Mouse (Mus musculus) embryonic facial prominence, embryonic 13.5 days (tissue): ENCODE measurements around the gene Arl15. TPM values are rescaled to one million over a fixed set of nuclear protein-coding genes. Genes with fewer than 3 reads are reported as not detected.
A peak's percentile ranks its signal among the peaks of the same experiment; 100 is the strongest.

Experiments used
- ATAC-seq: fragments of 200-750 bp; cut with Nextera tagmentation; 2 replicates; pipeline ENCODE4 v1.8.0; 2017; ENCODE audit warnings: low read depth; ENCODE audit not compliant: insufficient number of reproducible peaks, insufficient read depth, low FRiP score, low TSS enrichment
- H3K27ac ChIP-seq: fragments of 300-500 bp; sonication (generic); 2 replicates; pipeline ENCODE4 v1.5.1; 2015; ENCODE audit warnings: moderate library complexity, mild to moderate bottlenecking, inconsistent platforms
- H3K27me3 ChIP-seq: fragments of 300-500 bp; sonication (generic); 2 replicates; pipeline ENCODE4 v1.6.1; 2015; ENCODE audit warnings: mild to moderate bottlenecking, inconsistent platforms
- H3K36me3 ChIP-seq: fragments of 300-500 bp; sonication (generic); 2 replicates; pipeline ENCODE4 v1.6.1; 2015; ENCODE audit warnings: mild to moderate bottlenecking, inconsistent platforms
- H3K4me1 ChIP-seq: fragments of 300-500 bp; sonication (generic); 2 replicates; pipeline ENCODE4 v1.6.1; 2015; ENCODE audit warnings: inconsistent platforms
- H3K4me2 ChIP-seq: fragments of 300-500 bp; sonication (generic); 2 replicates; pipeline ENCODE4 v1.6.1; 2015; ENCODE audit warnings: moderate library complexity, mild to moderate bottlenecking, inconsistent platforms
- H3K4me3 ChIP-seq: fragments of 300-500 bp; sonication (generic); 2 replicates; pipeline ENCODE4 v1.5.1; 2015; ENCODE audit warnings: mild to moderate bottlenecking, inconsistent platforms
- H3K9ac ChIP-seq: fragments of 300-500 bp; sonication (generic); 2 replicates; pipeline ENCODE4 v1.6.1; 2015; ENCODE audit warnings: mild to moderate bottlenecking, inconsistent platforms
- H3K9me3 ChIP-seq: fragments of 300-500 bp; sonication (generic); 2 replicates; pipeline ENCODE4 v1.6.1; 2016; ENCODE audit warnings: inconsistent platforms
- WGBS: fragments of 180-500 bp; shearing (Covaris S2); methylation state at CpG from one replicate; pipeline ENCODE4 v1.1.7; 2015; ENCODE audit warnings: mixed read lengths; 5-methylcytosine and 5-hydroxymethylcytosine counted together
- polyA plus RNA-seq: library from polyadenylated mRNA; unstranded; fragments of >200 nt; fragmentation: Nextera tagmentation; extraction: Ambion mirVana; gene quantifications from 2 replicates; pipeline ENCODE4 v1.2.1, GENCODE M21; 2015

Arl15 gene
- polyA plus RNA-seq, 1 experiment from 2014 or later = 16.5 TPM

DNA sequence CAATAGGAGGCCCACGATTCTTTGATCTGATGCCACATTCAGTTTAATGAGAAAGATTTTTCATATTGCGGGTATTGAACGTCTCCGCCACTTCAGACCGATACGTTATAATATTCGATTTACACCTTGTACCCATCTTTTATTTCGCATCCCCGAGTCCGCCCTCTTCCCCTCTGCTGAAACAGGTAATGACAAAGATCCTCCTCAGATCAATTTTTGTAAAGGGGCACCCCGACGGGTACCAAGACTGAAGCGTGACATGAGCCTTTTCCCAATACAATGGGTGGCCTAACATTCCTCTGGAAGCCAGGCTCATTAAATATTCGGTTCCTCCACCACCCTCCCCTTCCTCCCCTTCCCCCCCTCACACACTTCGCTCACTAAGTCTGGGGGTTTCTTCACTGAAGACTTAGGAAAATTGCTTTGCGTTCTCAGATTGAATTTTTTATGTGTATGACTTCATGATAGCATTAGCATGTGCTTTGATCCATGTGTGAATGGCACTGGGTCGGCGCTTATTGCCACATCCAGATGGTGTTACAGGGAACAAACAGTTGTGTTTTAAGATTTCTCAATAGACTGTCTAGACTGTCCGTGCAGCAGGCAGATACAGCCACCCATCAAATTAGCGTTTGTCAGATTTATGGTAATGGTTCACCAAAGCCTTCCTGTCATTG lies 85.5 kb downstream of the Arl15 start:
- peaks cover 20% of the 10 kb centered on the region for H3K4me1 ChIP-seq
- 0 out of 2 replicates have a peak, but pooled peaks have one; percentile 20 for ATAC-seq
- H3K4me2 ChIP-seq = no peak overlapping the region
- H3K36me3 ChIP-seq = no peaks in the 10 kb centered on the region
- H3K27me3 ChIP-seq = no peaks in the 10 kb centered on the region; the same call in 1 of the 2 replicates
- H3K9ac ChIP-seq = no peak overlapping the region
- no peak overlapping the region for H3K4me3 ChIP-seq
- H3K9me3 ChIP-seq = no peaks in the 10 kb centered on the region
- no peak overlapping the region for H3K27ac ChIP-seq
- 37% methylated on average over 20 of the region's 20 CpGs for WGBS

DNA sequence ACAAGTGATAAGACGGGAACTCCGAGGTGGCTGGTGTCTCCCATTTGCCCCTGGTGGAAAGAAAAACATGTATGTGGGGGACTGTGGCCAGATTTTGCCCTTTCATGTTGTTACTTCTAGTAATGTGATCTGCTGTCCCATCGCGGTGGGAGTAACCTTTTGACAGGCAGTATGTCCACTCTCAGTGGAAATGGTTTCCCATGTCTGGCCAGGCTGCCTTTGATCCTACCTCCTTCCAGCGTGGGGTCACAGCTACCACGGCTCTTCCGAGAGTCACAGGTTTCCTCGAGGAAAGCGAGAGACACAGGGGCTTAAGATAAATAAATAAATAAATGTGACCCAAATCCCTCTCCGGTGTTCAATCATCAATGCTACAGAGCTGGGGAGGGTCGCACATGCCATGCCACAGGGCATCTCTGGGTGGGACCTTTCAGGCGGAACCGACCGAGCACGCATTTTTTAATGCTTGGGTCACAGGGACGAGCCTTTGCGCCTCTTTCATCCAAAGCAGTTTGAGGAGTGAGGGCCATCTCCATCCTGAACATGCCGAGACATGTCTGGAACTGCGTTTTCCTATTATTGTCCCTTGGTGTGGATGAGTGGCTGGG lies 86.4 kb downstream of the Arl15 start:
- Histone ChIP-seq H3K4me3 (no peak overlapping the region), H3K4me2 (0 out of 2 replicates have a peak overlapping the region, but pooled peaks have one; percentile 7), H3K9me3 (no peaks in the 10 kb centered on the region)

DNA sequence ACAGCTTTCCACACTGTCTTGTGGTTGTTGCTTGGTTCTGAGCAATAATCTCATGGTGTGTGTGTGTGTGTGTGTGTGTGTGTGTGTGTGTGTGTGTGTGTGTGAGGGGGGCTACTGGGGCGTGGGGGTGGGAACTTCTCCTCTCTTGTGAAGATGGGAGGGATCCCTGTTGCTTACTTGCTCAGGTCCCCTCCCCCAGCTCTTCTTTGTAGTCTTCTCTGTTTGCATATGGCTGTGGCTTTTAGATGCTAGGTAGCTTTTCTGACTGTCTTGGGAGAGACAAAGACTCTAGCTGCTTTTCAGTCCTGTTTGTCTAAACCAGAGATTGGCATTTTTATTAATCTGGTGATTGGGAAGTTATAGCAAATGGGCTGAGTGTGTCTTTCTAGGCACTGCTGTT lies 88.7 kb downstream of the Arl15 start:
- no peak overlapping the region for H3K27ac ChIP-seq
- no peaks in the 10 kb centered on the region; the same call in 1 of the 2 replicates for H3K27me3 ChIP-seq
- no peak overlapping the region for H3K4me3 ChIP-seq
- 43% methylated on average over 1 of the region's 1 CpGs for WGBS
- H3K36me3 ChIP-seq = no peaks in the 10 kb centered on the region
- no peak overlapping the region for H3K9ac ChIP-seq
- no peak overlapping the region for H3K4me2 ChIP-seq
- H3K4me1 ChIP-seq = peaks cover 29% of the 10 kb centered on the region
- no peaks in the 10 kb centered on the region for H3K9me3 ChIP-seq
- no peak for ATAC-seq

More for the DNA sequence above, 86.4 kb downstream of the Arl15 start:
- WGBS = 31% methylated on average over 19 of the region's 19 CpGs
- no peak overlapping the region for H3K27ac ChIP-seq
- H3K27me3 ChIP-seq = no peaks in the 10 kb centered on the region; the same call in 1 of the 2 replicates
- H3K4me1 ChIP-seq = peaks cover 20% of the 10 kb centered on the region
- no peak for ATAC-seq
- no peak overlapping the region for H3K9ac ChIP-seq
- no peaks in the 10 kb centered on the region for H3K36me3 ChIP-seq

- WGBS = 62% methylated on average over 6 of the region's 6 CpGs
- Histone ChIP-seq H3K27ac (no peak overlapping the region), H3K4me1 (peaks cover 26% of the 10 kb centered on the region), H3K9me3 (no peaks in the 10 kb centered on the region), H3K36me3 (no peaks in the 10 kb centered on the region), H3K4me2 (no peak overlapping the region), H3K4me3 (no peak overlapping the region), H3K27me3 (no peaks in the 10 kb centered on the region), H3K9ac (no peak overlapping the region)
- ATAC-seq = no peak
Measured at GRCm38 (mm10) chr13:113887090-113887489, 92.8 kb downstream of the Arl15 start.

DNA sequence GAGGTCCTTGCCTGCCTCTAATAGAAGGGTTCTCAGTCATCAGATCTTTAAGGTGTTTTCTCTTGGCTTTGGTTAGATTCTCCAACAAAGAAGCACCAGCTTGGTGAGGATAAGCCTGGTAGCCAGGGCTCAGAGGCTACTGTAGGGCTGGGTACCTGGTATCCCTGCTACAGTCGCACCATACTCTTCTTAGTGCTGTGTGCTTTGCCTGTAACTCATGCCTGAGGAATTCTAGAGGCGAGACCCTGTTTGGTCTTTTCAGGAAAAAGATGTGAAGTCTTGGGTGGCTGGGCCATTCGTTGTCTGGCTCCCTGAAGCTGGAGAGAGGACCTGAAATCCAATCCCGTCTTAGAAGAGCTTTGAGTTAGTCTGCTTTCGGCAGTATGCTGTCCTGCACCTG lies 93.8 kb downstream of the Arl15 start:
- no peak for ATAC-seq
- WGBS = 52% methylated on average over 5 of the region's 5 CpGs

GRCm38 (mm10) chr13:113888704-113889103 lies 94.4 kb downstream of the Arl15 start:
- Histone ChIP-seq H3K4me1 (peaks cover 26% of the 10 kb centered on the region), H3K4me2 (0 out of 2 replicates have a peak overlapping the region, but pooled peaks have one; percentile 4), H3K9me3 (no peaks in the 10 kb centered on the region), H3K36me3 (no peaks in the 10 kb centered on the region), H3K27ac (no peak overlapping the region), H3K4me3 (no peak overlapping the region), H3K9ac (no peak overlapping the region), H3K27me3 (no peaks in the 10 kb centered on the region)
- 46% methylated on average over 16 of the region's 16 CpGs for WGBS
- ATAC-seq = no peak

More for the DNA sequence above, 93.8 kb downstream of the Arl15 start:
- H3K4me1 ChIP-seq = peaks cover 26% of the 10 kb centered on the region
- no peak overlapping the region for H3K4me2 ChIP-seq
- no peak overlapping the region for H3K4me3 ChIP-seq
- H3K9me3 ChIP-seq = no peaks in the 10 kb centered on the region
- no peaks in the 10 kb centered on the region for H3K27me3 ChIP-seq
- no peaks in the 10 kb centered on the region for H3K36me3 ChIP-seq
- no peak overlapping the region; the same call in 1 of the 2 replicates for H3K27ac ChIP-seq
- H3K9ac ChIP-seq = no peak overlapping the region

- no peaks in the 10 kb centered on the region for H3K27me3 ChIP-seq
- 73% methylated on average over 24 of the region's 24 CpGs for whole genome bisulfite sequencing
- H3K4me2 ChIP-seq = no peak overlapping the region
- no peaks in the 10 kb centered on the region for H3K9me3 ChIP-seq
- H3K9ac ChIP-seq = no peak overlapping the region
- H3K27ac ChIP-seq = no peak overlapping the region
- no peak overlapping the region for H3K4me3 ChIP-seq
- ATAC-seq = no peak
- H3K4me1 ChIP-seq = peaks cover 26% of the 10 kb centered on the region
- H3K36me3 ChIP-seq = no peaks in the 10 kb centered on the region
Measured at GRCm38 (mm10) chr13:113889140-113890055, 95.1 kb downstream of the Arl15 start.

GRCm38 (mm10) chr13:113896684-113897083 lies 102.4 kb downstream of the Arl15 start:
- ATAC-seq = peak; percentile 65
- peak overlapping the region; percentile 16 for H3K4me2 ChIP-seq
- H3K36me3 ChIP-seq = no peaks in the 10 kb centered on the region
- H3K4me1 ChIP-seq = peaks cover 15% of the 10 kb centered on the region
- no peak overlapping the region for H3K9ac ChIP-seq
- WGBS = 52% methylated on average over 10 of the region's 10 CpGs
- no peak overlapping the region for H3K4me3 ChIP-seq
- peak overlapping the region; percentile 66 for H3K27ac ChIP-seq
- H3K9me3 ChIP-seq = no peaks in the 10 kb centered on the region
- H3K27me3 ChIP-seq = no peaks in the 10 kb centered on the region

DNA sequence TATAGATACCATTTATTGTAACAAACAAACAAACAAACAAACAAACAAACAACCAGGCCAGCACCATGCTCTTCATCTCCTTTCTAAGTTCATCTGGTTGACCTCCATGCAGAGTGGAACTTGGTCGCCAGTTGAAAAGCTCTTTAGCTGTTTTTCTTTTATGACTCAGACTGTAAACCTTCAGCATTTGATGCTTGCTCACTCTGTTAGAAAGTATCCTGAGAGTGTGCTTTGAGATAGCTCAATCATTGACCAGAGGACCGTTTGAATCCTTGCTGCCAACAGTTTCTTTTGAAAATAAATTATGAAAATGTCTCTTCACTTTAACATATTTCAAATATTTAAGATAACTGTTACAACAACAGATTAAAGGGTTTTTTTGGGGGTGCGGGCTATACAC lies 103.2 kb downstream of the Arl15 start:
- Histone ChIP-seq H3K4me1 (peaks cover 15% of the 10 kb centered on the region), H3K4me2 (no peak overlapping the region), H3K27ac (no peak overlapping the region), H3K27me3 (no peaks in the 10 kb centered on the region), H3K36me3 (no peaks in the 10 kb centered on the region), H3K4me3 (no peak overlapping the region), H3K9me3 (no peaks in the 10 kb centered on the region), H3K9ac (no peak overlapping the region)
- WGBS = 90% methylated on average over 3 of the region's 3 CpGs
- ATAC-seq = no peak

GRCm38 (mm10) chr13:113897951-113898350 lies 103.6 kb downstream of the Arl15 start:
- Histone ChIP-seq H3K4me2 (no peak overlapping the region), H3K36me3 (no peaks in the 10 kb centered on the region), H3K4me1 (peaks cover 15% of the 10 kb centered on the region), H3K9ac (no peak overlapping the region), H3K27ac (no peak overlapping the region), H3K4me3 (no peak overlapping the region), H3K27me3 (no peaks in the 10 kb centered on the region), H3K9me3 (no peaks in the 10 kb centered on the region)
- 88% methylated on average over 9 of the region's 9 CpGs for WGBS
- no peak for ATAC-seq

DNA sequence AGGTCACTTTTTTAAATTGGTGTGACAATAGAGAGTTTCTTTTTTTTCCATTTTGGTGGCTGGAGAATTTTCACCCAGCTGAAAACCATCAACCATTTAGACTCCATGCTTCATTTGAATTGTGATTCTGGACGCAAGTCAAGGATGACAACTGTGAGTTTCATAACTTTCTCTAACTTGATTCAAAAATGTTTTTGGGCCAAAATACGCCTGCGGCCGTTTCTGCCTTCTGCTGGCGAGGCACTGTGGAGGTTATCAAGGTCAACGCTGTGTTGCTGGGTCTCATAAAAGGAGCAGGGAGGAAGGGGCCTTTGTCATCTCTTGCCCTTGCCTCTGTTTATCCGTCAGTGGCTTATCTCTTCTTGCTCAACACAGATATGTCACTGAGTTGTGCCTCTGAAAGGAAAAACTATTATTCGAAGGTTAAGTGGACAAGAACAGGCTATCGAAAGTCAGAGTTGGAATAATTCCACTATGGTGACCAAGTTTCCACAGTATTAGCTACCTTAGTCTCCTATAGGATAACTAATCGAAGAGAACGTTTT lies 106.8 kb downstream of the Arl15 start:
- Histone ChIP-seq H3K36me3 (no peaks in the 10 kb centered on the region), H3K27me3 (no peaks in the 10 kb centered on the region), H3K9me3 (no peaks in the 10 kb centered on the region), H3K27ac (no peak overlapping the region), H3K4me2 (no peak overlapping the region), H3K9ac (no peak overlapping the region), H3K4me3 (no peak overlapping the region), H3K4me1 (peaks cover 10% of the 10 kb centered on the region)
- 92% methylated on average over 11 of the region's 11 CpGs for whole genome bisulfite sequencing
- ATAC-seq = no peak
